Comparison of ENCODE assay signal across 25 mouse cellular contexts in the genomic region with DNA sequence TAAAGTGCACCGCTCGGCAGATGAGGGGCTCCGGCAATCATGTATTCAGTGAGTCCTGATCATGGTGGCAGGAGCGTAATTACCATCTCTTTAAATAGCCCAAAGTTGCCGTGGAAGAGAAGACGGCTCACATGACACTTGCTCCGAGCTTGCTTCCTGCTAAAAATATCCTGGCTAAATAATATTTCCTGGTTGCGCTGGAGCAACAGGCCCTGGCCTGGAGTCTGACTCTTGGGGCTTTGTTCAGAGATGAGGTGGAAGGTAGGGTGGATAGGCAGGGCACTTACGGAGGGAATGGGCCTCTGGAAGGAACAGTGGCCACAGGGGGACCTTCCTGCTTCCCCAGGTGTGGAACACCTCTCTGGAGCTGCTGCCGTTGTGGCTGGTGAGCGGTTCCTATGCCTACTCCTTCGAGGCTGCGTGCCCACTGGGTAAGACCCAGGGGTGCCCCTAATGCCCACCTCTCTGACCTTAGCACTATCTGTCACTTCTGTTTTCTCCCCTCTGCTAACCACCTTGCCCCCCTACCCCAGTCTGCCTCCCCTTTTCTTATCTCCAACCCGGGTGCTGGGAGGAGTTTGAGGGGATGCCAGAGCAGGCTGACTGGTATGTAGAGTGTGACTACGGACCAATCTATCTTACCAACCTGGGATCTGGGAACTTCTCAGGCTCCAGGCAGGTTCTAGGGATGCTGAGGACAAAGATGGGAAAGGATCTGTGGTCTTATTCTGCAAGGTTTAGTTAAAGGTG. TPM values are rescaled to one million over a fixed set of nuclear protein-coding genes. Genes with fewer than 3 reads are reported as not detected.
DNase-seq lines count a peak whose midpoint lies in the region; ATAC-seq and TF ChIP-seq lines count a peak whose summit lies in the region.
"Had no signal": no experiment of that assay in that cellular context is flagged by ENCODE, and none has a peak within 500 bp of the region (broad histone marks: within the 10 kb centered on the region; RNA-seq: fewer than 3 reads in every experiment).

No protein-coding gene starts in this region.

- peak overlapping the region; percentile 66 for H3K4me2 ChIP-seq in heart, embryonic 14.5 days (ENCODE audit: low read length)
- H3K4me2 ChIP-seq in hindbrain, embryonic 16.5 days (ENCODE audit: low read length), result no peak overlapping the region
- H3K4me2 ChIP-seq: hindbrain, embryonic 13.5 days; intestine, embryonic 15.5 days; lung, embryonic 15.5 days had no signal

- WGBS in heart, adult 2 months, result 48% methylated on average over 15 of the region's 15 CpGs
- 36% methylated on average over 15 of the region's 15 CpGs for WGBS in heart, embryonic 14.5 days
- WGBS in hindbrain, embryonic 16.5 days, result 87% methylated on average over 15 of the region's 15 CpGs

- no peaks in the 10 kb centered on the region for H3K79me2 ChIP-seq in heart, adult 2 months (replicated peaks; ENCODE audit: control insufficient read depth, insufficient read depth, low read length)

- H3K27me3 ChIP-seq in heart, adult 2 months (ENCODE audit: control insufficient read depth, insufficient read depth, low read length), result no peaks in the 10 kb centered on the region
- H3K27me3 ChIP-seq in heart, embryonic 14.5 days (ENCODE audit: control insufficient read depth, insufficient read depth, low read length), result no peaks in the 10 kb centered on the region
- H3K27me3 ChIP-seq in hindbrain, embryonic 16.5 days (replicated peaks; ENCODE audit: control insufficient read depth, insufficient read depth, low read length), result no peaks in the 10 kb centered on the region
- H3K27me3 ChIP-seq: intestine, embryonic 15.5 days had no signal

- peak overlapping the region; percentile 96 for H3K27ac ChIP-seq in heart, adult 2 months
- peak overlapping the region; percentile 97 for H3K27ac ChIP-seq in heart, embryonic 14.5 days (replicated peaks in 1 of 2; ENCODE audit: control insufficient read depth in 1 of 2, insufficient read depth in 1 of 2, low read depth in 2 of 2, low read length in 2 of 2)
- H3K27ac ChIP-seq in hindbrain, embryonic 16.5 days (ENCODE audit: low read depth, low read length), result no peak overlapping the region
- H3K27ac ChIP-seq: hindbrain, embryonic 13.5 days; intestine, embryonic 15.5 days; liver, embryonic 14.5 days; lung, embryonic 15.5 days had no signal

- 0 out of 2 replicates have a peak, but pooled peaks have one; percentile 16 for TF ChIP-seq EP300 in heart, adult 2 months (IDR thresholded peaks at IDR 0.05; ENCODE audit: insufficient read depth, low read depth, low read length)

- no peak for TF ChIP-seq CTCF in heart, adult 2 months (IDR thresholded peaks at IDR 0.05)

- TF ChIP-seq POLR2A in heart, adult 2 months (IDR thresholded peaks at IDR 0.05; ENCODE audit: insufficient read depth, low read depth, low read length), result peak; percentile 64; the same call in 1 of the 2 replicates

- H3K4me3 ChIP-seq in heart, adult 2 months, result peak overlapping the region; percentile 43
- peak overlapping the region; percentile 28 to 35 for H3K4me3 ChIP-seq in heart, embryonic 14.5 days (ENCODE audit: control insufficient read depth in 1 of 2, insufficient read depth in 1 of 2, low read depth in 1 of 2, low read length in 2 of 2)
- H3K4me3 ChIP-seq in hindbrain, embryonic 16.5 days (ENCODE audit: low read length), result no peak overlapping the region
- H3K4me3 ChIP-seq: hindbrain, embryonic 13.5 days; intestine, embryonic 15.5 days; lung, embryonic 15.5 days had no signal

- H3K4me1 ChIP-seq in heart, adult 2 months (ENCODE audit: control insufficient read depth, insufficient read depth, low read length), result peaks cover 2% of the 10 kb centered on the region; the same call in 1 of the 2 replicates
- H3K4me1 ChIP-seq in heart, embryonic 14.5 days (ENCODE audit: control insufficient read depth in 2 of 2, insufficient read depth in 2 of 2, low read length in 2 of 2), result peaks cover 30 to 47% of the 10 kb centered on the region in 2 experiments
- peaks cover 3% of the 10 kb centered on the region; the same call in 1 of the 2 replicates for H3K4me1 ChIP-seq in hindbrain, embryonic 16.5 days (ENCODE audit: control insufficient read depth, insufficient read depth, low read depth, low read length)

- ATAC-seq in heart, embryonic 14.5 days (ENCODE audit: insufficient number of reproducible peaks, insufficient read depth, low FRiP score, low read depth), result peak; percentile 43; the same call in 1 of the 2 replicates
- no peak for ATAC-seq in hindbrain, embryonic 16.5 days
- no peak for ATAC-seq in granulocyte monocyte progenitor cell, adult 5-6 weeks (replicated peaks; ENCODE audit: poor library complexity, severe bottlenecking)
- ATAC-seq: forebrain, embryonic 16.5 days; intestine, embryonic 15.5 days; midbrain, embryonic 16.5 days had no signal

- peak overlapping the region; percentile 65 for H3K9ac ChIP-seq in heart, adult 2 months (ENCODE audit: low read depth, low read length)
- H3K9ac ChIP-seq in heart, embryonic 14.5 days (ENCODE audit: low read length), result peak overlapping the region; percentile 75
- H3K9ac ChIP-seq in hindbrain, embryonic 16.5 days (ENCODE audit: low read depth, low read length), result no peak overlapping the region
- H3K9ac ChIP-seq: hindbrain, embryonic 13.5 days; intestine, embryonic 15.5 days; liver, embryonic 14.5 days; lung, embryonic 15.5 days had no signal

- H3K36me3 ChIP-seq in heart, adult 2 months (ENCODE audit: control insufficient read depth, insufficient read depth, low read length), result no peaks in the 10 kb centered on the region
- H3K36me3 ChIP-seq in heart, embryonic 14.5 days (ENCODE audit: control insufficient read depth, insufficient read depth, low read length), result no peaks in the 10 kb centered on the region
- no peaks in the 10 kb centered on the region for H3K36me3 ChIP-seq in hindbrain, embryonic 16.5 days (ENCODE audit: control insufficient read depth, insufficient read depth, low read length)
- H3K36me3 ChIP-seq: hindbrain, embryonic 13.5 days; intestine, embryonic 15.5 days; lung, embryonic 15.5 days had no signal

- no peaks in the 10 kb centered on the region for H3K9me3 ChIP-seq in heart, embryonic 14.5 days (ENCODE audit: control insufficient read depth, low read length)
- no peaks in the 10 kb centered on the region for H3K9me3 ChIP-seq in hindbrain, embryonic 16.5 days (ENCODE audit: control insufficient read depth, low read length)
- H3K9me3 ChIP-seq: hindbrain, embryonic 13.5 days; intestine, embryonic 15.5 days; lung, embryonic 15.5 days had no signal

- intact Hi-C loops in heart, postnatal 25 days (cut with DNase I), result no loop called here
- intact Hi-C loops in heart, adult 2 months (cut with DNase I), result no loop called here

- DNase-seq in heart, adult 11 months, result peak; percentile 96
- no peak for DNase-seq in heart, postnatal 25 days (ENCODE audit: low spot score)
- DNase-seq in heart, adult 2 months, result peak; percentile 45 to 56
- DNase-seq in skeletal muscle tissue, adult 2 months (ENCODE audit: low read depth, low spot score), result peak; percentile 83
- no peak for DNase-seq in embryo, embryonic 10.5 days (ENCODE audit: low spot score)
- DNase-seq: B cell, adult 2 months; cerebellum, postnatal 10 days; embryo, embryonic 11 days; kidney, adult 9 months; lung, postnatal 4 days; retina, postnatal 1 day; right cerebral cortex, postnatal 4 days; thymus, postnatal 25 days had no signal

RNA-seq across cellular contexts. Expression of a gene that starts 24.1 kb away (rescaled TPM):
- total RNA-seq in heart, postnatal 25 days (2021), result 1 to 10 TPM; 4.9 to 5.3 TPM
- total RNA-seq in heart, adult 2 months (2021), result 1 to 10 TPM; 4.5 to 5.0 TPM
- 1.9 and 4.1 TPM in 2 replicates for polyA plus RNA-seq in heart, adult 2 months (2012; rRNA removed)
- polyA plus RNA-seq in heart, embryonic 14.5 days (2014; fragmentation: Nextera tagmentation; extraction: Ambion mirVana), result 0.19 and 0.28 TPM in 2 replicates
- polyA plus RNA-seq in hindbrain, embryonic 16.5 days (2015; fragmentation: Nextera tagmentation; extraction: Ambion mirVana), result not detected in 2 replicates
- total RNA-seq in granulocyte monocyte progenitor cell, adult 5-6 weeks (2014; fragmentation: Nextera tagmentation), result not detected in 2 replicates
- not detected in 2 replicates for total RNA-seq in granulocyte monocyte progenitor cell, adult 5-6 weeks (2017)
- total RNA-seq: adrenal gland, adult 18-20 months; layer of hippocampus, postnatal 14 days had no signal
- polyA plus RNA-seq: forebrain, embryonic 16.5 days; hindbrain, embryonic 13.5 days; intestine, embryonic 15.5 days; large intestine, adult 2 months; liver, embryonic 14.5 days; lung, embryonic 15.5 days; midbrain, embryonic 16.5 days had no signal

RNA-seq across cellular contexts. Expression of a gene that starts 40.4 kb away (rescaled TPM):
- total RNA-seq in heart, postnatal 25 days (2021), result 100 to 1,000 TPM; 123 to 135 TPM
- total RNA-seq in heart, adult 2 months (2021), result 100 to 1,000 TPM; 116 to 119 TPM
- 70.5 and 156 TPM in 2 replicates for polyA plus RNA-seq in heart, adult 2 months (2012; rRNA removed)
- 80.9 and 87.6 TPM in 2 replicates for polyA plus RNA-seq in heart, embryonic 14.5 days (2014; fragmentation: Nextera tagmentation; extraction: Ambion mirVana)
- polyA plus RNA-seq in hindbrain, embryonic 16.5 days (2015; fragmentation: Nextera tagmentation; extraction: Ambion mirVana), result 157 and 162 TPM in 2 replicates
- 411 and 464 TPM in 2 replicates for total RNA-seq in granulocyte monocyte progenitor cell, adult 5-6 weeks (2014; fragmentation: Nextera tagmentation)
- 541 and 579 TPM in 2 replicates for total RNA-seq in granulocyte monocyte progenitor cell, adult 5-6 weeks (2017)

Comparison
In these comparisons a context has a peak if more than half of its experiments do, and no peak if none do; other contexts are left out.
1. DNase-seq: peak in heart, adult 11 months (single experiment), heart, adult 2 months (2 of 2) and skeletal muscle tissue, adult 2 months (single experiment); none in heart, postnatal 25 days (single experiment) and embryo, embryonic 10.5 days (single experiment).
2. RNA of a gene that starts 24.1 kb away (total RNA-seq): 4.9 to 5.3 TPM in heart, postnatal 25 days and 4.5 to 5.0 TPM in heart, adult 2 months; not detected in granulocyte monocyte progenitor cell, adult 5-6 weeks; every median in the first group is over 4 times any median in the second.